Mouse (Mus musculus) stomach, embryonic 14.5 days (tissue): ENCODE measurements at regions not wholly inside any gene's neighbourhood (a gene's known extent, or its start where the extent isn't known, plus 50 kb on each side); places are given as distances from the start of the nearest gene placed in this dataset.

Source experiments
- ATAC-seq: fragments of 200-750 bp; cut with Nextera tagmentation; 2 replicates; pipeline ENCODE4 v1.8.0; 2017; ENCODE audit warnings: low read depth, moderate TSS enrichment; ENCODE audit not compliant: insufficient number of reproducible peaks, insufficient read depth, low FRiP score
- H3K27ac ChIP-seq: fragments of 300-500 bp; sonication (generic); 2 replicates; pipeline ENCODE4 v1.5.1; 2014; ENCODE audit warnings: mild to moderate bottlenecking, low read length, moderate library complexity, mixed read lengths
- H3K27me3 ChIP-seq: fragments of 300-500 bp; sonication (generic); 2 replicates; pipeline ENCODE4 v1.6.1; 2014; ENCODE audit warnings: low read length, control low read depth, mixed read lengths; ENCODE audit not compliant: control insufficient read depth, insufficient read depth
- H3K36me3 ChIP-seq: fragments of 300-500 bp; sonication (generic); 2 replicates; pipeline ENCODE4 v1.6.1; 2014; ENCODE audit warnings: mild to moderate bottlenecking, control low read depth, low read length, moderate library complexity, mixed read lengths; ENCODE audit not compliant: control insufficient read depth, insufficient read depth
- H3K4me1 ChIP-seq: fragments of 300-500 bp; sonication (generic); 2 replicates; pipeline ENCODE4 v1.6.1; 2014; ENCODE audit warnings: low read length, control low read depth, mixed read lengths; ENCODE audit not compliant: control insufficient read depth, insufficient read depth
- H3K4me2 ChIP-seq: fragments of 300-500 bp; sonication (generic); replicated peaks from 2 replicates; pipeline ENCODE4 v1.6.1; 2014; ENCODE audit warnings: low read depth, low read length, control low read depth
- H3K4me3 ChIP-seq: fragments of 300-500 bp; sonication (generic); 2 replicates; pipeline ENCODE4 v1.5.1; 2014; ENCODE audit warnings: low read depth, low read length, control low read depth
- H3K9ac ChIP-seq: fragments of 300-500 bp; sonication (generic); replicated peaks from 2 replicates; pipeline ENCODE4 v1.6.1; 2014; ENCODE audit warnings: low read depth, mild to moderate bottlenecking, control low read depth, low read length, moderate library complexity, mixed read lengths
- H3K9me3 ChIP-seq: fragments of 300-500 bp; sonication (generic); 2 replicates; pipeline ENCODE4 v1.6.1; 2016; ENCODE audit warnings: low read depth, low read length, control low read depth; ENCODE audit not compliant: control insufficient read depth
- WGBS: fragments of 180-500 bp; shearing (Covaris S2); extraction: QIAGEN DNeasy Blood & Tissue Kit; methylation state at CpG from one replicate; pipeline ENCODE4 v1.1.7; 2014; 5-methylcytosine and 5-hydroxymethylcytosine counted together

GRCm38 (mm10) chr6:140336414-140336941 lies 87.4 kb upstream of the Plekha5 start:
- H3K27ac ChIP-seq, result peak overlapping the region; percentile 92
- 5% methylated on average over 13 of the region's 13 CpGs for WGBS
- H3K9me3 ChIP-seq, result no peaks in the 10 kb centered on the region
- no peak overlapping the region for H3K4me3 ChIP-seq
- no peak overlapping the region for H3K9ac ChIP-seq
- H3K4me2 ChIP-seq, result peak overlapping the region; percentile 30
- ATAC-seq, result no peak
- H3K36me3 ChIP-seq, result no peaks in the 10 kb centered on the region
- H3K27me3 ChIP-seq, result no peaks in the 10 kb centered on the region
- peaks cover 19% of the 10 kb centered on the region for H3K4me1 ChIP-seq

- H3K27me3 ChIP-seq, result no peaks in the 10 kb centered on the region
- H3K4me2 ChIP-seq, result no peak overlapping the region
- H3K9me3 ChIP-seq, result no peaks in the 10 kb centered on the region
- peaks cover 19% of the 10 kb centered on the region for H3K4me1 ChIP-seq
- ATAC-seq, result no peak
- no peaks in the 10 kb centered on the region for H3K36me3 ChIP-seq
- WGBS, result 69% methylated on average over 3 of the region's 3 CpGs
- no peak overlapping the region for H3K27ac ChIP-seq
- H3K4me3 ChIP-seq, result no peak overlapping the region
- H3K9ac ChIP-seq, result no peak overlapping the region
These were observed 90.5 kb upstream of the Plekha5 start for GRCm38 (mm10) chr6:140333397-140333796.

- Histone ChIP-seq H3K4me1 (no peaks in the 10 kb centered on the region), H3K4me2 (no peak overlapping the region), H3K4me3 (no peak overlapping the region), H3K9me3 (no peaks in the 10 kb centered on the region; the same call in 1 of the 2 replicates), H3K36me3 (no peaks in the 10 kb centered on the region), H3K27me3 (no peaks in the 10 kb centered on the region), H3K9ac (no peak overlapping the region), H3K27ac (no peak overlapping the region)
- no peak for ATAC-seq
- 95% methylated on average over 11 of the region's 11 CpGs for WGBS
These were observed 115.2 kb upstream of the Plekha5 start for GRCm38 (mm10) chr6:140308641-140309040.

- WGBS, result 84% methylated on average over 6 of the region's 6 CpGs
- no peak overlapping the region for H3K9ac ChIP-seq
- H3K36me3 ChIP-seq, result no peaks in the 10 kb centered on the region
- H3K27me3 ChIP-seq, result no peaks in the 10 kb centered on the region
- no peak overlapping the region for H3K4me3 ChIP-seq
- ATAC-seq, result no peak
- no peak overlapping the region for H3K4me2 ChIP-seq
- no peaks in the 10 kb centered on the region for H3K4me1 ChIP-seq
- no peaks in the 10 kb centered on the region; the same call in 1 of the 2 replicates for H3K9me3 ChIP-seq
- no peak overlapping the region for H3K27ac ChIP-seq
These were observed 116.9 kb upstream of the Plekha5 start for GRCm38 (mm10) chr6:140306811-140307558.

- Histone ChIP-seq H3K27me3 (no peaks in the 10 kb centered on the region), H3K9ac (no peak overlapping the region), H3K36me3 (no peaks in the 10 kb centered on the region), H3K9me3 (no peaks in the 10 kb centered on the region), H3K4me1 (peaks cover 12% of the 10 kb centered on the region), H3K27ac (no peak overlapping the region), H3K4me3 (no peak overlapping the region), H3K4me2 (no peak overlapping the region)
- ATAC-seq, result no peak
- 69% methylated on average over 5 of the region's 5 CpGs for WGBS
These were observed 119.7 kb upstream of the Plekha5 start for GRCm38 (mm10) chr6:140304105-140304504.

- no peak overlapping the region; the same call in 1 of the 2 replicates for H3K27ac ChIP-seq
- peak; percentile 70; the same call in 1 of the 2 replicates for ATAC-seq
These were observed 123.2 kb upstream of the Plekha5 start for GRCm38 (mm10) chr6:140300470-140301145.

GRCm38 (mm10) chr6:140299653-140300052 lies 124.2 kb upstream of the Plekha5 start:
- 49% methylated on average over 7 of the region's 7 CpGs for WGBS
- peak overlapping the region; percentile 24; the same call in 1 of the 2 replicates for H3K27ac ChIP-seq
- ATAC-seq, result no peak; the same call in 1 of the 2 replicates

More at GRCm38 (mm10) chr6:140300470-140301145, 123.2 kb upstream of the Plekha5 start:
- H3K4me2 ChIP-seq, result no peak overlapping the region
- no peak overlapping the region for H3K9ac ChIP-seq
- H3K36me3 ChIP-seq, result no peaks in the 10 kb centered on the region
- H3K9me3 ChIP-seq, result no peaks in the 10 kb centered on the region
- H3K4me1 ChIP-seq, result peaks cover 12% of the 10 kb centered on the region
- H3K4me3 ChIP-seq, result no peak overlapping the region
- WGBS, result 30% methylated on average over 7 of the region's 7 CpGs
- H3K27me3 ChIP-seq, result no peaks in the 10 kb centered on the region

GRCm38 (mm10) chr6:140297969-140298554 lies 125.8 kb upstream of the Plekha5 start:
- H3K4me1 ChIP-seq, result peaks cover 12% of the 10 kb centered on the region
- WGBS, result 56% methylated on average over 14 of the region's 14 CpGs
- H3K9ac ChIP-seq, result no peak overlapping the region
- no peak overlapping the region for H3K4me3 ChIP-seq
- no peak for ATAC-seq
- no peaks in the 10 kb centered on the region for H3K27me3 ChIP-seq
- H3K36me3 ChIP-seq, result no peaks in the 10 kb centered on the region
- H3K4me2 ChIP-seq, result no peak overlapping the region
- no peaks in the 10 kb centered on the region for H3K9me3 ChIP-seq
- H3K27ac ChIP-seq, result no peak overlapping the region

More at GRCm38 (mm10) chr6:140299653-140300052, 124.2 kb upstream of the Plekha5 start:
- no peak overlapping the region for H3K9ac ChIP-seq
- H3K4me1 ChIP-seq, result peaks cover 12% of the 10 kb centered on the region
- no peak overlapping the region for H3K4me2 ChIP-seq
- no peaks in the 10 kb centered on the region for H3K36me3 ChIP-seq
- no peaks in the 10 kb centered on the region for H3K27me3 ChIP-seq
- no peak overlapping the region for H3K4me3 ChIP-seq
- no peaks in the 10 kb centered on the region for H3K9me3 ChIP-seq
